Comparison of ENCODE assay signal across 9 mouse cellular contexts in genomic region chr1:36919728-36920127, GRCm38 (mm10). TPM values are rescaled to one million over a fixed set of nuclear protein-coding genes. Genes with fewer than 3 reads are reported as not detected.
DNase-seq lines count a peak whose midpoint lies in the region; ATAC-seq and TF ChIP-seq lines count a peak whose summit lies in the region.
"Had no signal": no experiment of that assay in that cellular context is flagged by ENCODE, and none has a peak within 500 bp of the region (broad histone marks: within the 10 kb centered on the region; RNA-seq: fewer than 3 reads in every experiment).

No protein-coding gene starts in this region.

- H3K9ac ChIP-seq in hindbrain, embryonic 13.5 days, result no peak overlapping the region
- H3K9ac ChIP-seq in hindbrain, embryonic 16.5 days (ENCODE audit: low read depth, low read length), result no peak overlapping the region
- no peak overlapping the region for H3K9ac ChIP-seq in heart, postnatal 0 days (replicated peaks; ENCODE audit: low read depth, low read length)

- no peaks in the 10 kb centered on the region for H3K9me3 ChIP-seq in hindbrain, embryonic 13.5 days
- H3K9me3 ChIP-seq in hindbrain, embryonic 16.5 days (ENCODE audit: control insufficient read depth, low read length), result no peaks in the 10 kb centered on the region
- no peaks in the 10 kb centered on the region for H3K9me3 ChIP-seq in heart, postnatal 0 days (replicated peaks; ENCODE audit: control insufficient read depth, low read length)

- H3K4me2 ChIP-seq in hindbrain, embryonic 13.5 days, result no peak overlapping the region
- no peak overlapping the region for H3K4me2 ChIP-seq in hindbrain, embryonic 16.5 days (ENCODE audit: low read length)
- H3K4me2 ChIP-seq in heart, postnatal 0 days (ENCODE audit: low read depth, low read length), result peak overlapping the region; percentile 32; the same call in 1 of the 2 replicates

- H3K4me3 ChIP-seq in hindbrain, embryonic 13.5 days, result no peak overlapping the region
- no peak overlapping the region for H3K4me3 ChIP-seq in hindbrain, embryonic 16.5 days (ENCODE audit: low read length)
- H3K4me3 ChIP-seq in heart, postnatal 0 days (ENCODE audit: low read depth, low read length), result no peak overlapping the region

- ATAC-seq in hindbrain, embryonic 13.5 days (ENCODE audit: low FRiP score), result no peak
- ATAC-seq in hindbrain, embryonic 16.5 days, result no peak
- peak; percentile 51 for ATAC-seq in heart, postnatal 0 days (ENCODE audit: insufficient read depth, low read depth)
- ATAC-seq: Patski had no signal

- no peak for TF ChIP-seq CTCF in heart, postnatal 0 days (IDR thresholded peaks at IDR 0.05; ENCODE audit: low read depth)

- H3K4me1 ChIP-seq in hindbrain, embryonic 13.5 days (replicated peaks), result peaks cover 53% of the 10 kb centered on the region
- H3K4me1 ChIP-seq in hindbrain, embryonic 16.5 days (ENCODE audit: control insufficient read depth, insufficient read depth, low read depth, low read length), result peaks cover 23% of the 10 kb centered on the region
- peaks cover 81% of the 10 kb centered on the region for H3K4me1 ChIP-seq in heart, postnatal 0 days (ENCODE audit: control insufficient read depth, insufficient read depth)

- TF ChIP-seq EP300 in heart, postnatal 0 days (IDR thresholded peaks at IDR 0.05; ENCODE audit: low read depth), result no peak

- H3K27me3 ChIP-seq in hindbrain, embryonic 13.5 days, result no peaks in the 10 kb centered on the region
- no peaks in the 10 kb centered on the region for H3K27me3 ChIP-seq in hindbrain, embryonic 16.5 days (replicated peaks; ENCODE audit: control insufficient read depth, insufficient read depth, low read length)
- no peaks in the 10 kb centered on the region for H3K27me3 ChIP-seq in heart, postnatal 0 days (ENCODE audit: control insufficient read depth, insufficient read depth, low read length)
- H3K27me3 ChIP-seq: Patski had no signal

- whole genome bisulfite sequencing in hindbrain, embryonic 13.5 days, result 83% methylated on average over 1 of the region's 1 CpGs
- WGBS in hindbrain, embryonic 16.5 days, result 82% methylated on average over 1 of the region's 1 CpGs
- WGBS in heart, postnatal 0 days, result 0% methylated on average over 1 of the region's 1 CpGs

- H3K36me3 ChIP-seq in hindbrain, embryonic 13.5 days, result no peaks in the 10 kb centered on the region
- no peaks in the 10 kb centered on the region for H3K36me3 ChIP-seq in hindbrain, embryonic 16.5 days (ENCODE audit: control insufficient read depth, insufficient read depth, low read length)
- H3K36me3 ChIP-seq in heart, postnatal 0 days (replicated peaks; ENCODE audit: control insufficient read depth, insufficient read depth, low read length), result no peaks in the 10 kb centered on the region

- DNase-seq in MEL-GATA-1-ER (ENCODE audit: extremely low read depth, low read depth), result peak; percentile 100
- peak; percentile 56 for DNase-seq in heart, postnatal 0 days (ENCODE audit: low spot score)
- peak; percentile 39 to 41 for DNase-seq in spleen, postnatal 14 days (ENCODE audit: low spot score in 2 of 2)
- no peak for DNase-seq in right cerebral cortex, adult 2 months (ENCODE audit: low spot score in 2 of 2)
- DNase-seq in right cerebral cortex, postnatal 36 days (ENCODE audit: low spot score in 2 of 2), result no peak
- no peak for DNase-seq in gastrocnemius, postnatal 10 days

- H3K27ac ChIP-seq in hindbrain, embryonic 13.5 days, result 0 out of 2 replicates have a peak overlapping the region, but pooled peaks have one; percentile 25
- H3K27ac ChIP-seq in hindbrain, embryonic 16.5 days (ENCODE audit: low read depth, low read length), result no peak overlapping the region
- H3K27ac ChIP-seq in heart, postnatal 0 days (ENCODE audit: low read depth), result peak overlapping the region; percentile 90

RNA-seq across cellular contexts. Expression of gene Tmem131, which starts 23.7 kb away (rescaled TPM):
- 11.6 and 11.7 TPM in 2 replicates for polyA plus RNA-seq in hindbrain, embryonic 13.5 days (2015; fragmentation: Nextera tagmentation; extraction: Ambion mirVana)
- polyA plus RNA-seq in hindbrain, embryonic 16.5 days (2015; fragmentation: Nextera tagmentation; extraction: Ambion mirVana), result 10.0 and 12.9 TPM in 2 replicates
- 10.1 and 11.3 TPM in 2 replicates for total RNA-seq in heart, postnatal 0 days (2014; rRNA removed; ENCODE audit: low replicate concordance)
- 3.9 TPM in 2 replicates for polyA plus RNA-seq in heart, postnatal 0 days (2015; fragmentation: Nextera tagmentation; extraction: Ambion mirVana)
- total RNA-seq in gastrocnemius, postnatal 10 days (2021), result 10 to 100 TPM; 44.4 to 58.3 TPM

Comparison
In these comparisons a context has a peak if more than half of its experiments do, and no peak if none do; other contexts are left out.
1. DNase-seq: peak in MEL-GATA-1-ER (single experiment), heart, postnatal 0 days (single experiment) and spleen, postnatal 14 days (2 of 2); none in right cerebral cortex, adult 2 months (0 of 2), right cerebral cortex, postnatal 36 days (0 of 2) and gastrocnemius, postnatal 10 days (single experiment).